Mouse (Mus musculus) CH12.LX (cell line): ENCODE measurements around the gene Aunip. TPM values are rescaled to one million over a fixed set of nuclear protein-coding genes. Genes with fewer than 3 reads are reported as not detected.

Experiments used
- DNase-seq: peaks from one replicate; pipeline ENCODE4 v3.0.0-alpha.2; 2013; ENCODE audit errors: extremely low read depth
- H3K27ac ChIP-seq: 2 replicates; pipeline ENCODE4 v1.5.1; 2012; ENCODE audit warnings: low read depth, mild to moderate bottlenecking, control low read depth, moderate library complexity; ENCODE audit not compliant: insufficient read depth
- H3K27me3 ChIP-seq: replicated peaks from 2 replicates; pipeline ENCODE3; 2012; ENCODE audit warnings: inconsistent platforms
- H3K36me3 ChIP-seq, 2 experiments: replicated peaks in 1 of 2; 2 replicates each; pipeline versions ENCODE3 to v1.6.1; 2012; ENCODE audit warnings: inconsistent platforms in 1 of 2, low read length in 1 of 2, mild to moderate bottlenecking in 1 of 2, mixed read lengths in 1 of 2, moderate library complexity in 1 of 2; ENCODE audit not compliant: control insufficient read depth in 1 of 2, insufficient read depth in 1 of 2
- H3K4me1 ChIP-seq, 2 experiments: 2 replicates each; pipeline ENCODE4 v1.6.1; 2012; ENCODE audit warnings: inconsistent platforms in 1 of 2, moderate library complexity in 1 of 2; ENCODE audit not compliant: insufficient read depth in 2 of 2, control insufficient read depth in 1 of 2
- H3K4me2 ChIP-seq: 2 replicates; pipeline ENCODE4 v1.6.1; 2012; ENCODE audit warnings: low read depth, mild to moderate bottlenecking, control low read depth; ENCODE audit not compliant: poor library complexity, insufficient read depth, severe bottlenecking
- H3K4me3 ChIP-seq, 3 experiments: fragments of 150-350 bp in 1 of 3; sonication (generic) in 1 of 3; replicated peaks in 1 of 3; 2 replicates each; pipeline versions ENCODE3 to v1.5.1; 2011 to 2012; ENCODE audit warnings: low read depth in 2 of 3, low read length in 2 of 3, mild to moderate bottlenecking in 2 of 3, moderate library complexity in 2 of 3, control low read depth in 1 of 3, improper control_type of control experiment in 1 of 3, inconsistent platforms in 1 of 3, mixed read lengths in 1 of 3; ENCODE audit not compliant: poor library complexity in 1 of 3
- H3K79me2 ChIP-seq: replicated peaks from 2 replicates; pipeline ENCODE4 v1.6.1; 2012; ENCODE audit warnings: mild to moderate bottlenecking, moderate library complexity; ENCODE audit not compliant: control insufficient read depth, poor library complexity, insufficient read depth, severe bottlenecking; ENCODE audit errors: extremely low read depth
- H3K9ac ChIP-seq: 2 replicates; pipeline ENCODE4 v1.6.1; 2012; ENCODE audit warnings: low read depth, mild to moderate bottlenecking, control low read depth, moderate library complexity; ENCODE audit not compliant: insufficient read depth
- H3K9me3 ChIP-seq: replicated peaks from 2 replicates; pipeline ENCODE3; 2012; ENCODE audit warnings: low read length, inconsistent platforms, mixed read lengths
- BHLHE40 ChIP-seq: IDR thresholded peaks from 2 replicates; pipeline ENCODE4 v1.6.1; 2011; ENCODE audit warnings: mild to moderate bottlenecking, low read depth, low read length, improper control_type of control experiment
- E2F4 ChIP-seq: IDR thresholded peaks from 2 replicates; pipeline ENCODE4 v1.6.1; 2011; ENCODE audit warnings: low read depth, low read length, improper control_type of control experiment; ENCODE audit not compliant: insufficient replicate concordance
- ELF1 ChIP-seq: IDR thresholded peaks from 2 replicates; pipeline ENCODE4 v1.6.1; 2014; ENCODE audit warnings: low read depth, mild to moderate bottlenecking, inconsistent platforms, low read length, improper control_type of control experiment
- HCFC1 ChIP-seq: IDR thresholded peaks from 2 replicates; pipeline ENCODE4 v1.6.1; 2012; ENCODE audit warnings: low read depth, mild to moderate bottlenecking, inconsistent platforms, low read length, improper control_type of control experiment
- IRF4 ChIP-seq: IDR thresholded peaks from 2 replicates; pipeline ENCODE4 v1.6.1; 2014; ENCODE audit warnings: low read depth, mild to moderate bottlenecking, inconsistent platforms, low read length, improper control_type of control experiment
- JUN ChIP-seq: IDR thresholded peaks from 2 replicates; pipeline ENCODE4 v1.6.1; 2011; ENCODE audit warnings: low read depth, mild to moderate bottlenecking, low read length, improper control_type of control experiment, moderate library complexity; ENCODE audit not compliant: insufficient read depth
- MAFK ChIP-seq: IDR thresholded peaks from 2 replicates; pipeline ENCODE4 v1.6.1; 2011; ENCODE audit warnings: low read length, improper control_type of control experiment; ENCODE audit not compliant: insufficient replicate concordance
- MAZ ChIP-seq: IDR thresholded peaks from 2 replicates; pipeline ENCODE4 v1.6.1; 2012; ENCODE audit warnings: low read depth, mild to moderate bottlenecking, inconsistent platforms, low read length, improper control_type of control experiment, moderate library complexity
- MEF2A ChIP-seq: IDR thresholded peaks from 2 replicates; pipeline ENCODE4 v1.6.1; 2014; ENCODE audit warnings: low read depth, mild to moderate bottlenecking, inconsistent platforms, low read length, improper control_type of control experiment, borderline replicate concordance
- POLR2A ChIP-seq: IDR thresholded peaks from 2 replicates; pipeline ENCODE4 v1.6.1; 2011; ENCODE audit warnings: low read depth, mild to moderate bottlenecking, improper control_type of control experiment, low read length
- RAD21 ChIP-seq: IDR thresholded peaks from 2 replicates; pipeline ENCODE4 v1.6.1; 2011; ENCODE audit warnings: low read depth, mild to moderate bottlenecking, low read length, improper control_type of control experiment, moderate library complexity
- SIN3A ChIP-seq: IDR thresholded peaks from 2 replicates; pipeline ENCODE4 v1.6.1; 2012; ENCODE audit warnings: low read length, improper control_type of control experiment, inconsistent platforms
- SMC3 ChIP-seq: IDR thresholded peaks from 2 replicates; pipeline ENCODE4 v1.6.1; 2011; ENCODE audit warnings: low read depth, low read length, improper control_type of control experiment
- TBP ChIP-seq: conservative IDR thresholded peaks from 2 replicates; pipeline ENCODE4 v1.6.1; 2011; ENCODE audit warnings: low read depth, low read length, improper control_type of control experiment
- USF1 ChIP-seq: IDR thresholded peaks from 2 replicates; pipeline ENCODE4 v1.6.1; 2014; ENCODE audit warnings: low read depth, mild to moderate bottlenecking, inconsistent platforms, low read length, improper control_type of control experiment
- USF2 ChIP-seq: conservative IDR thresholded peaks from 2 replicates; pipeline ENCODE4 v1.6.1; 2011; ENCODE audit warnings: low read depth, low read length, improper control_type of control experiment
- ZMIZ1 ChIP-seq: IDR thresholded peaks from 2 replicates; pipeline ENCODE4 v1.6.1; 2012; ENCODE audit warnings: low read depth, mild to moderate bottlenecking, inconsistent platforms, low read length, improper control_type of control experiment
- ZNF384 ChIP-seq: IDR thresholded peaks from 2 replicates; pipeline ENCODE4 v1.6.1; 2012; ENCODE audit warnings: low read depth, low read length, improper control_type of control experiment, inconsistent platforms
- dilution Hi-C: fragments of 300-500 bp; cut with MboI; formaldehyde crosslinking; loops from 2 replicates; pipeline ENCODE4 v1.14.3; 2020; ENCODE audit warnings: low sequenced_read_pairs; ENCODE audit not compliant: extremely low pct_unique_long_range_greater_than_20kb, extremely low pct_ligation_motif_present
- in situ Hi-C: fragments of 300-500 bp; cut with MboI; formaldehyde crosslinking; loops from 3 replicates; pipeline ENCODE4 v1.14.3; 2019; ENCODE audit warnings: low sequenced_read_pairs, low pct_ligation_motif_present, low pct_unique_long_range_greater_than_20kb, mixed read lengths
- polyA plus RNA-seq: library from polyadenylated mRNA; unstranded; fragments of >175 nt; gene quantifications from 2 replicates; pipeline ENCODE4 v1.2.1, GENCODE M21; 2012; ENCODE audit warnings: low read depth; ENCODE audit not compliant: insufficient read length
- total RNA-seq, 2 experiments: library from RNA; depleted of rRNA; stranded (reverse); fragments of 300-350 nt in 1 of 2; fragments of >200 nt in 1 of 2; gene quantifications; 2 replicates each; pipeline ENCODE4 v1.2.3; 2012 to 2014

Aunip gene
- total and polyA plus RNA-seq, 3 experiments: 11.5 to 14.9 (median 11.7) TPM

- peak within 1 kb of the TSS; percentile 52 for H3K4me2 ChIP-seq
- TF ChIP-seq BHLHE40 (peak; percentile 41; the same call in 1 of the 2 replicates), TBP (no peak), HCFC1 (no peak), SMC3 (no peak), SIN3A (0 out of 2 replicates have a peak, but pooled peaks have one; percentile 36), ZMIZ1 (0 out of 2 replicates have a peak, but pooled peaks have one; percentile 26), POLR2A (peak; percentile 40; the same call in 1 of the 2 replicates), IRF4 (0 out of 2 replicates have a peak, but pooled peaks have one; percentile 5), JUN (no peak), ELF1 (peak; percentile 27; the same call in 1 of the 2 replicates), USF1 (no peak), MEF2A (no peak), MAFK (no peak), MAZ (peak; percentile 24; the same call in 1 of the 2 replicates), ZNF384 (no peak)
- peaks cover 4 to 7% of the 10 kb centered on the region in 2 experiments for H3K4me1 ChIP-seq
- no peak within 1 kb of the TSS for H3K27ac ChIP-seq
- dilution Hi-C loops (no loop called here), in situ Hi-C loops (loop anchor here (25.0 kb wide), 1 partner anchor 234 kb away; the partner anchor contains the start of gene Grrp1)
- H3K4me3 ChIP-seq: peak within 1 kb of the TSS; percentile 28 to 66 (median 35)
- H3K79me2 ChIP-seq: no peaks in the 10 kb centered on the region
- H3K36me3 ChIP-seq: no peaks in the 10 kb centered on the region
- H3K9ac ChIP-seq: 0 out of 2 replicates have a peak within 1 kb of the TSS, but pooled peaks have one; percentile 18
- H3K27me3 ChIP-seq: peaks cover 51% of the 10 kb centered on the region
- DNase-seq: no peak
- H3K9me3 ChIP-seq: no peaks in the 10 kb centered on the region
These were observed 14.1 kb upstream of the Aunip start, which contains the start of gene Paqr7 for GRCm38 (mm10) chr4:134496595-134497210. Gene Paqr7 (plus strand): TSS chr4:134496697.

DNA sequence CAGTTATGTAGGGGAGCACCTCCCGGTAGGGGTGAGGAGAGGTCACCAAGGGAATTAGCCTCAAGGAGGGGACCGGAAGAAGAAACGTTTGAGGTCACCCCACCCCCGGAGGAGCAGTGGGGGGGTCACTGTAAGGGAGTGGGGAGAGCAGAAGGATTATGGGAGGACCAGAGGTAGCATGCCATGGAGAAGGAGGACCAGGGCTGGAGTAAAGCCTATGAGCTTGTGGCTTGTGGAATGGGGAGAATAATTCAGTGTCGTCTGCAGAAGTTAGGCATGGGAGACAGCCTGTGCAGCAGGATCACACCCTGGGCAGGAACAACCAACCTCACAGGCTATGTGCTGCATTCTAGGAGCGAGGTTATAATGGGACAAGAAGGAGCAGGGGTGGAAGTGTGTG, 13.6 kb upstream of the Aunip start:
- H3K9me3 ChIP-seq: no peaks in the 10 kb centered on the region
- H3K27me3 ChIP-seq: peaks cover 50% of the 10 kb centered on the region
- in situ Hi-C loops (loop anchor here (25.0 kb wide), 1 partner anchor 235 kb away; the partner anchor contains the start of gene Grrp1), dilution Hi-C loops (no loop called here)
- TF ChIP-seq RAD21: no peak
- TF ChIP-seq E2F4: no peak
- no peak for TF ChIP-seq USF2
- TF ChIP-seq SIN3A: 0 out of 2 replicates have a peak, but pooled peaks have one; percentile 0
- H3K4me3 ChIP-seq: peak overlapping the region; percentile 28 to 66 (median 35)
- no peak for DNase-seq
- no peak overlapping the region for H3K27ac ChIP-seq
- 0 out of 2 replicates have a peak overlapping the region, but pooled peaks have one; percentile 18 for H3K9ac ChIP-seq
- H3K36me3 ChIP-seq: no peaks in the 10 kb centered on the region
- H3K79me2 ChIP-seq: no peaks in the 10 kb centered on the region
- peaks cover 4 to 7% of the 10 kb centered on the region in 2 experiments for H3K4me1 ChIP-seq
- H3K4me2 ChIP-seq: peak overlapping the region; percentile 52
